Mouse (Mus musculus): ENCODE results near the gene Zswim7. TPM values are rescaled to one million over a fixed set of nuclear protein-coding genes. Genes with fewer than 3 reads are reported as not detected.

Zswim7 gene
- 5.6 TPM for total RNA-seq (2023)

GRCm38 (mm10) chr11:62280675-62281600 is at the start of gene Zswim7, which contains the start of gene Ttc19:
Zswim7 (minus strand) TSS chr11:62281375.
Ttc19 (plus strand) TSS chr11:62281473.

GRCm38 (mm10) chr11:62248401-62249244 is 32.6 kb downstream of the Zswim7 start, which contains the start of gene Adora2b:
Adora2b (plus strand) TSS chr11:62248984.

Other genes starting within 250 kb of the Zswim7 start
- not detected for gene Adora2b, start 32.4 kb downstream of the Zswim7 start, total RNA-seq (2023)
- gene Ttc19, start 98 bp upstream of the Zswim7 start, total RNA-seq (2023), result 20.1 TPM
- gene Pigl, start 177.1 kb upstream of the Zswim7 start, total RNA-seq (2023), result 7.1 TPM
- gene Ncor1, start 177.2 kb upstream of the Zswim7 start, total RNA-seq (2023), result 433 TPM